Mouse (Mus musculus) heart, adult 2 months (tissue): Measurements from ENCODE around the gene Vezt. TPM values are rescaled to one million over a fixed set of nuclear protein-coding genes. Genes with fewer than 3 reads are reported as not detected.
A peak's percentile ranks its signal among the peaks of the same experiment; 100 is the strongest.

ENCODE experiments used
- DNase-seq, 2 experiments: peaks; one replicate each; pipeline ENCODE4 v3.0.0; 2021
- H3K27ac ChIP-seq: fragments of 200-600 bp; 2 replicates; pipeline ENCODE4 v1.8.1; 2022
- H3K27me3 ChIP-seq: fragments of 200-500 bp; 2 replicates; pipeline ENCODE4 v1.6.1; 2012; ENCODE audit warnings: mild to moderate bottlenecking, low read length, inconsistent platforms, mixed read lengths; ENCODE audit not compliant: control insufficient read depth, insufficient read depth
- H3K36me3 ChIP-seq: fragments of 200-500 bp; 2 replicates; pipeline ENCODE4 v1.6.1; 2012; ENCODE audit warnings: low read length, inconsistent platforms; ENCODE audit not compliant: control insufficient read depth, insufficient read depth
- H3K4me1 ChIP-seq: fragments of 200-500 bp; 2 replicates; pipeline ENCODE4 v1.6.1; 2011; ENCODE audit warnings: low read length; ENCODE audit not compliant: control insufficient read depth, insufficient read depth
- H3K4me3 ChIP-seq: fragments of 200-600 bp; 2 replicates; pipeline ENCODE4 v1.8.1; 2022
- H3K79me2 ChIP-seq: fragments of 200-500 bp; replicated peaks from 2 replicates; pipeline ENCODE4 v1.6.1; 2012; ENCODE audit warnings: mild to moderate bottlenecking, inconsistent platforms, low read length, moderate library complexity, mixed read lengths; ENCODE audit not compliant: control insufficient read depth, insufficient read depth
- H3K9ac ChIP-seq: fragments of 200-500 bp; 2 replicates; pipeline ENCODE4 v1.6.1; 2012; ENCODE audit warnings: low read depth, mild to moderate bottlenecking, control low read depth, inconsistent platforms, low read length, mixed read lengths
- CTCF ChIP-seq: fragments of 200-600 bp; IDR thresholded peaks from 2 replicates; pipeline ENCODE4 v1.8.1; 2022; ENCODE audit warnings: antibody characterized with exemption, mild to moderate bottlenecking, moderate library complexity
- EP300 ChIP-seq: fragments of 200-500 bp; IDR thresholded peaks from 2 replicates; pipeline ENCODE4 v1.6.1; 2011; ENCODE audit warnings: low read depth, low read length, control low read depth; ENCODE audit not compliant: insufficient read depth
- POLR2A ChIP-seq: fragments of 200-500 bp; IDR thresholded peaks from 2 replicates; pipeline ENCODE4 v1.6.1; 2011; ENCODE audit warnings: mild to moderate bottlenecking, low read depth, low read length, control low read depth; ENCODE audit not compliant: insufficient read depth
- WGBS: fragments of 180-500 bp; shearing (Covaris S2); methylation state at CpG from one replicate; pipeline ENCODE4 v1.1.7; 2018; 5-methylcytosine and 5-hydroxymethylcytosine counted together
- intact Hi-C: fragments of 180-260 bp; cut with DNase I; formaldehyde crosslinking; loops from one replicate; pipeline ENCODE4 v1.15.1; 2025
- polyA plus RNA-seq: library from polyadenylated mRNA; depleted of rRNA; stranded (reverse); fragments of >200 nt; gene quantifications from 2 replicates; pipeline ENCODE4 v1.2.3, GENCODE M21; 2012
- total RNA-seq, 2 experiments: library from RNA; stranded (reverse); gene quantifications; 2 replicates each; pipeline ENCODE4 v1.2.3; 2021

The Vezt gene
- total and polyA plus RNA-seq, 3 experiments: 17.4 to 45.4 (median 38.8) TPM

DNA sequence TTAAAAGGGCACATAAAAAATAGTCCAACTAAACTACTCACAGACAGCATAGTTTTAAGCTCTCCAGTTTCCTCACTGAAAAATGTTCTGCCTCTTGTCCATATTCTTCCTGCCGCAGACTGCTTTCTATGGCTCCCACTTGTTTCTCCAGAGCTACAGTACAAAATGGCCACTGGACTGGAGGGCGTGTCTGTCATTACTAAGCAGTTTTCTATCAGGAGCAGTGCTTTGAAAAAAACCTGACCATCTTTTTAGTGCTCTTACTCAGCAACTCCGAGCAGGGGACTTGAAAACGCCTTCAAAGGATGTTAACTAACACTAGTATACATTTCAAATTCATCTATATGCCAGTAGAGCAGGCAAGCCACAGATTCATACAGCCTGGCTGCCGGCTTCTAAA is 15.0 kb downstream of the Vezt start:
- 80% methylated on average over 5 of the region's 5 CpGs for WGBS
- H3K4me1 ChIP-seq: no peaks in the 10 kb centered on the region
- intact Hi-C loops: no loop called here
- H3K4me3 ChIP-seq: no peak overlapping the region
- H3K27me3 ChIP-seq: no peaks in the 10 kb centered on the region
- no peak overlapping the region for H3K27ac ChIP-seq
- no peak for DNase-seq
- no peaks in the 10 kb centered on the region; the same call in 1 of the 2 replicates for H3K36me3 ChIP-seq
- TF ChIP-seq CTCF (no peak), POLR2A (no peak), EP300 (no peak)
- peaks cover 3% of the 10 kb centered on the region for H3K79me2 ChIP-seq
- no peak overlapping the region for H3K9ac ChIP-seq

DNA sequence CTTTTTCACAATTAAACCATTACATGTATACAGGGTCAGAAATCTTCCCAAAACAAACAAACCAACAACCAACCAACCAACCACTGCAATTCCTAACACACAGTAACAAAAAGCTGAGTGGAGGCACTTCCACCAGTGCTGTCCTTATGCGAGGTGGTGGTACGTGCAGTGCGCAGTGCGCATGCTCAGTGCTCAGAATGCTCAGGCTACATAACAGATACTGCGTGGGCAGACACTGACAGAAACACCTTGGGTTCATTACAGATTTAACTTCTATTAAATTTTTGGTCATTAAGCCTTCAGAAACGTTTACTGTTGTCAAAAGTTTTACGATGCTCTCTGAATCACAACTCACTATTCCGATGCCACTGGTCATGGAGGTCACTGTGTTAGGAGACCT is 18.2 kb downstream of the Vezt start:
- no peak for DNase-seq
- Histone ChIP-seq H3K27ac (no peak overlapping the region), H3K4me1 (peaks cover 1% of the 10 kb centered on the region; the same call in 1 of the 2 replicates), H3K4me3 (no peak overlapping the region), H3K27me3 (no peaks in the 10 kb centered on the region), H3K36me3 (no peaks in the 10 kb centered on the region; the same call in 1 of the 2 replicates), H3K79me2 (peaks cover 1% of the 10 kb centered on the region), H3K9ac (no peak overlapping the region)
- WGBS: 92% methylated on average over 8 of the region's 8 CpGs
- TF ChIP-seq EP300 (no peak), POLR2A (no peak), CTCF (no peak)
- intact Hi-C loops: no loop called here

DNA sequence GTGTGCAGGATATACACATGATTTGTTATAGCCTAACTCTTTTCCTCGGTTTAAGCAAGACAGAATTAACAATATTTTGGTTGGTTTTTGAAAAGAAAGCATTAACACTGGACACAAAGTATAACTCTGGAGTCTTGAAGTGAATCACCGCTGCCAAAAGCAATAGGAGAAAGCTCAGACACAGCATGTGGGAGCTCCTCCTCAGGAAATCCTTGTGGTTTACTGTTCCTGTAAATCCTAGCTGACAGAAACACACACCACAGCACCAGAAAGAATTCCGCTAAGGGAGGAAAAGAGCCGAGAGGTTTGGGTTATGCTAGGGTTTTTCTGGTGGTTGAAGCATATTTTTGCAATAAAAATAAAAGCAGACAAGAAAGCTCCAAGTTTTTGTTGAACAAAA is 21.4 kb downstream of the Vezt start:
- no peak overlapping the region for H3K9ac ChIP-seq
- H3K79me2 ChIP-seq: peaks cover 1% of the 10 kb centered on the region
- no peak overlapping the region for H3K27ac ChIP-seq
- H3K4me1 ChIP-seq: peaks cover 1% of the 10 kb centered on the region
- no peak overlapping the region for H3K4me3 ChIP-seq
- H3K27me3 ChIP-seq: no peaks in the 10 kb centered on the region
- H3K36me3 ChIP-seq: peaks cover 3% of the 10 kb centered on the region
- no peak for DNase-seq
- TF ChIP-seq CTCF: no peak
- no peak for TF ChIP-seq POLR2A
- TF ChIP-seq EP300: no peak
- WGBS: 42% methylated on average over 4 of the region's 4 CpGs
- intact Hi-C loops: loop anchor here (2.0 kb wide), 1 partner anchor 19 kb away; no protein-coding TSS in a partner anchor

DNA sequence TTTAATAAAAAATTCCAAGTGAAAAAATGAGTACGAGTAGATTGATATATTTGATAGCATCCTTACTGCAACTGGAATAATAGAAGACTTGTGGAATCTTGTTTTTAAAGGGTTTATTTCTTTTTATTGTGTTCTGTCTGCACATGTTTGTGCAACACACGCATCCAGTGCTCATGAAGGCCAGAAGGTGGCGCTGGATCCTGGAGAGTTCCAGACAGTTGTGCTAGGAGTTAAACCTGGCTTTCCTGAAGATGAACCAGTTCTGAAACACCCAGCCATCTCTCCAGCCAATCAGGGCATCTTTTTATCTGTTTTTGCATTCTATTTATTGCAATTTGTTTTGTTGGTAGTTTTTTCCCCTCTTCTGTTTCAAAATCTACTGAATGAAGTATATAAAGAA is 22.4 kb downstream of the Vezt start:
- 60% methylated on average over 3 of the region's 3 CpGs for WGBS
- H3K79me2 ChIP-seq: peaks cover 1% of the 10 kb centered on the region
- DNase-seq: peak; percentile 39 to 54
- H3K27ac ChIP-seq: no peak overlapping the region
- no peak overlapping the region for H3K9ac ChIP-seq
- intact Hi-C loops: loop anchor here (1.0 kb wide), 1 partner anchor 103 kb away; no protein-coding TSS in a partner anchor
- no peak overlapping the region for H3K4me3 ChIP-seq
- H3K27me3 ChIP-seq: no peaks in the 10 kb centered on the region
- peak; percentile 91 for TF ChIP-seq CTCF
- 0 out of 2 replicates have a peak, but pooled peaks have one; percentile 29 for TF ChIP-seq EP300
- no peak for TF ChIP-seq POLR2A
- H3K36me3 ChIP-seq: peaks cover 3% of the 10 kb centered on the region
- H3K4me1 ChIP-seq: peaks cover 1% of the 10 kb centered on the region

DNA sequence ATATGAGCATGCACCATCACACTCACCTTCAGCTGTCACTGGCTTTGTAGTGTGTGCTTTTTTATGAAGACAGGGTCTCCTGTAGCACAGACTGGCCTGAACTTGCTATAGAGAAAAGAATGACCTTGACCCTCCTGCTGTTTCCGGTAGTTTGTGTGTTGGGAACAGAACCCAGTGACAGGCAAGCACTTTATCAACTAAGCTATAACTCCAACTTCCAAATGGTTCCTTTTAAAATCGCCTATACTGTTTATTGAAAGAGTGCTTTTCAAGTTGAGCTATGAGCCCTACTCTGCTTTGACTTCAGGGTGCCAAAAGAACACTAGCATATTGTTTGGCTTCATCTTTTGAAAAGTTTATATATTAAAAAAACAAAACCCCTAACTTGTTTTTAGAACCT is 24.6 kb downstream of the Vezt start:
- DNase-seq: no peak
- Histone ChIP-seq H3K4me1 (peaks cover 1% of the 10 kb centered on the region), H3K27me3 (no peaks in the 10 kb centered on the region), H3K4me3 (no peak overlapping the region), H3K36me3 (peaks cover 3% of the 10 kb centered on the region), H3K27ac (no peak overlapping the region), H3K9ac (no peak overlapping the region), H3K79me2 (no peaks in the 10 kb centered on the region; the same call in 1 of the 2 replicates)
- TF ChIP-seq CTCF (no peak), EP300 (no peak), POLR2A (no peak)
- intact Hi-C loops: no loop called here
- WGBS: 43% methylated on average over 2 of the region's 2 CpGs

DNA sequence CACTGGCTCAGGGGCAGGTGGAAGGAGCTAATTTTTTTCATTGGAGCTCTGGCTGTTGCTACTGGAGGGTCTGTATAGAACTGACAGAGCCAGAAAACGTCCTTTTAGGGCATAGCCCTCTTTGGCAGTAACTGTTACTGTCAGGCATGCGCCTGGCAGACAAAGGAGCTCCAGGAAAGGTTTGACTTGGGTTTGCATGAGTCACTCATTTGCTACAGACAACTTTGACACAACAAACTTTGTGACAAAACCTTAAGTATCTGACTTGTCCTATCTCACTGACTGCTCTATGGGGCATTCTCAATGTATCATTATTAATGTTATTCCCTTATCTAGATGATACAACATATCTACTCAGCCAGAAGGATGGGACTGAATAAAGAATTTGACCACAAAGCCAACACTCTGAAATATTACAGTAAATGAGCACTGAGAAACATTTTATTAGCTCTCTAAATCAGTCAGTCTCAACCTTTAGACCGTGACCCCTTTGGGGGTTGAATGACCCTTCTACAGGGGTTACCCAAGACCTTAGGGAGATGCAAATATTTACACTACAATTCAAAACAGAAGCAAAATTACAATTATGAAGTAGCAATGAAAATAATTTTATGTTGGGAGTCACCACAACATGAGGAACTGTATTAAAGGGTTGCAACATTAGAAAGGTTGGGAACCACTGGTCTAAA is 25.5 kb downstream of the Vezt start:
- DNase-seq: no peak
- intact Hi-C loops: no loop called here
- no peak overlapping the region for H3K27ac ChIP-seq
- H3K36me3 ChIP-seq: peaks cover 3% of the 10 kb centered on the region
- no peaks in the 10 kb centered on the region for H3K27me3 ChIP-seq
- WGBS: 81% methylated on average over 3 of the region's 3 CpGs
- no peak for TF ChIP-seq EP300
- TF ChIP-seq CTCF: no peak
- TF ChIP-seq POLR2A: no peak
- H3K79me2 ChIP-seq: no peaks in the 10 kb centered on the region; the same call in 1 of the 2 replicates
- H3K4me3 ChIP-seq: no peak overlapping the region
- H3K9ac ChIP-seq: no peak overlapping the region
- peaks cover 1% of the 10 kb centered on the region for H3K4me1 ChIP-seq
